Mouse (Mus musculus) lung, postnatal 0 days (tissue): Measurements from ENCODE around the gene Apod. TPM values are rescaled to one million over a fixed set of nuclear protein-coding genes. Genes with fewer than 3 reads are reported as not detected.

ENCODE experiments used
- ATAC-seq: fragments of 200-750 bp; cut with Nextera tagmentation; 2 replicates; pipeline ENCODE4 v1.8.0; 2017; ENCODE audit warnings: moderate library complexity
- DNase-seq: peaks from one replicate; pipeline ENCODE4 v3.0.0-alpha.2; 2016; ENCODE audit warnings: low spot score
- H3K27ac ChIP-seq: fragments of 300-500 bp; sonication (generic); 2 replicates; pipeline ENCODE4 v1.5.1; 2014; ENCODE audit warnings: antibody characterized with exemption, mild to moderate bottlenecking, low read length, mixed read lengths
- H3K27me3 ChIP-seq: fragments of 300-500 bp; sonication (generic); replicated peaks from 2 replicates; pipeline ENCODE4 v1.6.1; 2014; ENCODE audit warnings: low read length, mixed read lengths; ENCODE audit not compliant: insufficient read depth
- H3K36me3 ChIP-seq: fragments of 300-500 bp; sonication (generic); 2 replicates; pipeline ENCODE4 v1.6.1; 2014; ENCODE audit warnings: low read length, mixed read lengths; ENCODE audit not compliant: insufficient read depth
- H3K4me1 ChIP-seq: fragments of 300-500 bp; sonication (generic); 2 replicates; pipeline ENCODE4 v1.6.1; 2014; ENCODE audit warnings: antibody characterized with exemption, low read depth, low read length, mixed read lengths; ENCODE audit not compliant: insufficient read depth
- H3K4me2 ChIP-seq: fragments of 300-500 bp; sonication (generic); replicated peaks from 2 replicates; pipeline ENCODE4 v1.6.1; 2014; ENCODE audit warnings: low read depth, mild to moderate bottlenecking, low read length, moderate library complexity, mixed read lengths
- H3K4me3 ChIP-seq: fragments of 300-500 bp; sonication (generic); 2 replicates; pipeline ENCODE4 v1.5.1; 2014; ENCODE audit warnings: low read depth, low read length
- H3K9ac ChIP-seq: fragments of 300-500 bp; sonication (generic); replicated peaks from 2 replicates; pipeline ENCODE4 v1.6.1; 2014; ENCODE audit warnings: low read depth, mild to moderate bottlenecking
- H3K9me3 ChIP-seq: fragments of 300-500 bp; sonication (generic); 2 replicates; pipeline ENCODE4 v1.6.1; 2016; ENCODE audit warnings: low read length, mixed read lengths
- CTCF ChIP-seq: IDR thresholded peaks from 2 replicates; pipeline ENCODE4 v1.5.1; 2016; ENCODE audit warnings: antibody characterized with exemption, mild to moderate bottlenecking
- EP300 ChIP-seq: IDR thresholded peaks from 2 replicates; pipeline ENCODE4 v1.6.1; 2016; ENCODE audit warnings: antibody characterized with exemption, mild to moderate bottlenecking, control low read depth
- WGBS: fragments of 180-500 bp; shearing (Covaris S2); extraction: QIAGEN DNeasy Blood & Tissue Kit; methylation state at CpG from one replicate; pipeline ENCODE4 v1.1.7; 2014; 5-methylcytosine and 5-hydroxymethylcytosine counted together
- polyA plus RNA-seq: library from polyadenylated mRNA; unstranded; fragments of >200 nt; fragmentation: Nextera tagmentation; extraction: Ambion mirVana; gene quantifications from 2 replicates; pipeline ENCODE4 v1.2.1, GENCODE M21; 2015

Gene Apod
- polyA plus RNA-seq, 1 experiment from 2014 or later, result 2.1 TPM

GRCm38 (mm10) chr16:31303276-31303675, 11.3 kb downstream of the Apod start:
- Histone ChIP-seq H3K4me3 (no peak overlapping the region), H3K4me1 (no peaks in the 10 kb centered on the region), H3K36me3 (no peaks in the 10 kb centered on the region), H3K27me3 (no peaks in the 10 kb centered on the region), H3K27ac (no peak overlapping the region), H3K4me2 (no peak overlapping the region), H3K9me3 (no peaks in the 10 kb centered on the region), H3K9ac (no peak overlapping the region)
- ATAC-seq (no peak), DNase-seq (no peak)
- TF ChIP-seq CTCF (no peak), EP300 (no peak)
- whole genome bisulfite sequencing, result 64% methylated on average over 10 of the region's 10 CpGs

GRCm38 (mm10) chr16:31300883-31301532, 13.6 kb downstream of the Apod start:
- H3K4me2 ChIP-seq, result no peak overlapping the region
- 81% methylated on average over 6 of the region's 6 CpGs for WGBS

GRCm38 (mm10) chr16:31300467-31300866, 14.1 kb downstream of the Apod start:
- H3K4me2 ChIP-seq, result no peak overlapping the region
- H3K4me1 ChIP-seq, result no peaks in the 10 kb centered on the region
- no peak for TF ChIP-seq EP300
- TF ChIP-seq CTCF, result no peak
- H3K36me3 ChIP-seq, result no peaks in the 10 kb centered on the region
- DNase-seq (no peak), ATAC-seq (no peak)
- no peak overlapping the region for H3K27ac ChIP-seq
- no peak overlapping the region for H3K4me3 ChIP-seq
- no peak overlapping the region for H3K9ac ChIP-seq
- 37% methylated on average over 7 of the region's 7 CpGs for WGBS
- H3K27me3 ChIP-seq, result no peaks in the 10 kb centered on the region
- H3K9me3 ChIP-seq, result no peaks in the 10 kb centered on the region

More at GRCm38 (mm10) chr16:31300883-31301532, 13.6 kb downstream of the Apod start:
- Histone ChIP-seq H3K36me3 (no peaks in the 10 kb centered on the region), H3K4me3 (no peak overlapping the region), H3K9ac (no peak overlapping the region), H3K9me3 (no peaks in the 10 kb centered on the region), H3K27ac (no peak overlapping the region), H3K4me1 (no peaks in the 10 kb centered on the region), H3K27me3 (no peaks in the 10 kb centered on the region)
- DNase-seq (no peak), ATAC-seq (no peak)
- no peak for TF ChIP-seq EP300
- TF ChIP-seq CTCF, result no peak

- DNase-seq (no peak), ATAC-seq (no peak)
- Histone ChIP-seq H3K9me3 (no peaks in the 10 kb centered on the region), H3K27me3 (no peaks in the 10 kb centered on the region), H3K4me2 (no peak overlapping the region), H3K4me3 (no peak overlapping the region), H3K9ac (no peak overlapping the region), H3K36me3 (no peaks in the 10 kb centered on the region), H3K4me1 (no peaks in the 10 kb centered on the region), H3K27ac (no peak overlapping the region)
- TF ChIP-seq CTCF (no peak), EP300 (no peak)
- WGBS, result 48% methylated on average over 3 of the region's 3 CpGs
Observed at GRCm38 (mm10) chr16:31299960-31300353, 14.7 kb downstream of the Apod start.

- TF ChIP-seq EP300 (no peak), CTCF (no peak)
- no peak for DNase-seq
- no peaks in the 10 kb centered on the region for H3K36me3 ChIP-seq
- no peak for ATAC-seq
- no peak overlapping the region for H3K27ac ChIP-seq
- H3K27me3 ChIP-seq, result no peaks in the 10 kb centered on the region
- no peak overlapping the region for H3K4me3 ChIP-seq
- no peaks in the 10 kb centered on the region for H3K9me3 ChIP-seq
- no peak overlapping the region for H3K4me2 ChIP-seq
- H3K4me1 ChIP-seq, result no peaks in the 10 kb centered on the region
- H3K9ac ChIP-seq, result no peak overlapping the region
- 48% methylated on average over 11 of the region's 11 CpGs for WGBS
Observed at GRCm38 (mm10) chr16:31299164-31299959, 15.2 kb downstream of the Apod start.

- Histone ChIP-seq H3K36me3 (no peaks in the 10 kb centered on the region), H3K27me3 (no peaks in the 10 kb centered on the region), H3K4me2 (no peak overlapping the region), H3K9ac (no peak overlapping the region), H3K27ac (no peak overlapping the region), H3K4me1 (no peaks in the 10 kb centered on the region), H3K4me3 (no peak overlapping the region), H3K9me3 (no peaks in the 10 kb centered on the region)
- WGBS, result 75% methylated on average over 7 of the region's 7 CpGs
- TF ChIP-seq EP300, result no peak
- TF ChIP-seq CTCF, result no peak
- ATAC-seq (no peak), DNase-seq (no peak)
Observed at GRCm38 (mm10) chr16:31297113-31297512, 17.5 kb downstream of the Apod start.
